11 mouse cellular contexts compared by ENCODE assay signal in the genomic region with DNA sequence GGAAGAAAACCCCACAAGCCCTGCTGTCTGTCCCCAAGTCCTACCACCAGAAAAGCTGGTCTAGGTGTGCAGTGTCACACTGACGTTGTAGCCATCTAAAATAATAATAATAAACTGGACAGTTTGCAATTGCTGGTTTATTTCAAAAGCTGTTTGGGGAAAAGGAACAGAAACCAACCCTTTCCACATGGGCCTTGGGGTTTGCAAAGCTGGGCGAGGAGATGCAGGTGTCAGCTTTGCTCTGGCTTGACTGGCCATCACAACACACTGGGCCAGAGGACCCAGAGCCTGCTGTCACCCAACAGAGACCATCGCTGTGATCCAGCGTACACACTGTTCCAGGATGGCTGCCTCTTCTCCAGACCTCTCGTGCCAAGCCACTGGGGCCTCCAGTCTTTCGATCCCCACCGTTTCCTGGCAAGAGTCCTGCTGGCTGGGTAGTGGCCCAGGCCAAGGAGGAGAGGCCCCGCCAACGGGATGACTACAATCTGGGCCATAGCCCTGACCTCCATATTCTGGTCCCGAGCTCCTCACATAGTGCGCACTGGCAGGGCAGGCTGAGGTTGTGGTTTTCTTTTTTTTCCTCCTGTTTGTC. TPM values are rescaled to one million over a fixed set of nuclear protein-coding genes. Genes with fewer than 3 reads are reported as not detected.
DNase-seq lines count a peak whose midpoint lies in the region; ATAC-seq lines count a peak whose summit lies in the region.
"Had no signal": no experiment of that assay in that cellular context is flagged by ENCODE, and none has a peak within 500 bp of the region (broad histone marks: within the 10 kb centered on the region; RNA-seq: fewer than 3 reads in every experiment).

No protein-coding gene starts in this region.

- no peak overlapping the region for H3K9ac ChIP-seq in hindbrain, embryonic 15.5 days
- H3K9ac ChIP-seq in hindbrain, embryonic 14.5 days = no peak overlapping the region
- no peak overlapping the region for H3K9ac ChIP-seq in kidney, embryonic 15.5 days
- H3K9ac ChIP-seq in midbrain, embryonic 15.5 days = no peak overlapping the region
- H3K9ac ChIP-seq: liver, embryonic 14.5 days had no signal

- no peaks in the 10 kb centered on the region for H3K9me3 ChIP-seq in hindbrain, embryonic 15.5 days
- H3K9me3 ChIP-seq in hindbrain, embryonic 14.5 days (ENCODE audit: control insufficient read depth, low read length) = no peaks in the 10 kb centered on the region
- H3K9me3 ChIP-seq in kidney, embryonic 15.5 days (replicated peaks) = no peaks in the 10 kb centered on the region
- H3K9me3 ChIP-seq in midbrain, embryonic 15.5 days = no peaks in the 10 kb centered on the region

- no peaks in the 10 kb centered on the region for H3K4me1 ChIP-seq in hindbrain, embryonic 15.5 days (replicated peaks)
- no peaks in the 10 kb centered on the region for H3K4me1 ChIP-seq in hindbrain, embryonic 14.5 days (replicated peaks; ENCODE audit: control insufficient read depth, insufficient read depth, low read length)
- H3K4me1 ChIP-seq in kidney, embryonic 15.5 days = no peaks in the 10 kb centered on the region
- H3K4me1 ChIP-seq in midbrain, embryonic 15.5 days = no peaks in the 10 kb centered on the region

- H3K4me2 ChIP-seq in hindbrain, embryonic 15.5 days = no peak overlapping the region
- H3K4me2 ChIP-seq in hindbrain, embryonic 14.5 days (replicated peaks) = no peak overlapping the region
- no peak overlapping the region for H3K4me2 ChIP-seq in kidney, embryonic 15.5 days
- no peak overlapping the region for H3K4me2 ChIP-seq in midbrain, embryonic 15.5 days

- DNase-seq in hindbrain, embryonic 14.5 days (ENCODE audit: low spot score) = no peak
- peak; percentile 7 to 66 for DNase-seq in urinary bladder, postnatal 36 days (ENCODE audit: low spot score in 2 of 2)
- no peak for DNase-seq in urinary bladder, adult 2 months (ENCODE audit: low spot score)
- DNase-seq in gastrocnemius, postnatal 25 days = peak; percentile 89
- DNase-seq in spleen, postnatal 14 days (ENCODE audit: low spot score in 2 of 2) = no peak
- DNase-seq: thymus, adult 18-20 months had no signal

- H3K27ac ChIP-seq in hindbrain, embryonic 15.5 days (replicated peaks) = no peak overlapping the region
- H3K27ac ChIP-seq in hindbrain, embryonic 14.5 days = no peak overlapping the region
- H3K27ac ChIP-seq in kidney, embryonic 15.5 days = no peak overlapping the region
- no peak overlapping the region for H3K27ac ChIP-seq in midbrain, embryonic 15.5 days
- H3K27ac ChIP-seq: liver, embryonic 14.5 days had no signal

- peaks cover 22% of the 10 kb centered on the region for H3K36me3 ChIP-seq in hindbrain, embryonic 15.5 days
- H3K36me3 ChIP-seq in hindbrain, embryonic 14.5 days (replicated peaks; ENCODE audit: control insufficient read depth, insufficient read depth) = peaks cover 59% of the 10 kb centered on the region
- peaks cover 60% of the 10 kb centered on the region for H3K36me3 ChIP-seq in kidney, embryonic 15.5 days
- H3K36me3 ChIP-seq in midbrain, embryonic 15.5 days (replicated peaks) = peaks cover 16% of the 10 kb centered on the region

- H3K4me3 ChIP-seq in hindbrain, embryonic 15.5 days = no peak overlapping the region
- no peak overlapping the region for H3K4me3 ChIP-seq in hindbrain, embryonic 14.5 days (replicated peaks; ENCODE audit: low read length)
- H3K4me3 ChIP-seq in kidney, embryonic 15.5 days (replicated peaks) = no peak overlapping the region
- no peak overlapping the region for H3K4me3 ChIP-seq in midbrain, embryonic 15.5 days

- no peaks in the 10 kb centered on the region for H3K27me3 ChIP-seq in hindbrain, embryonic 15.5 days
- H3K27me3 ChIP-seq in hindbrain, embryonic 14.5 days (ENCODE audit: control insufficient read depth, insufficient read depth, low read length) = no peaks in the 10 kb centered on the region
- H3K27me3 ChIP-seq in kidney, embryonic 15.5 days = no peaks in the 10 kb centered on the region
- no peaks in the 10 kb centered on the region for H3K27me3 ChIP-seq in midbrain, embryonic 15.5 days (replicated peaks)

- WGBS in hindbrain, embryonic 15.5 days = 76% methylated on average over 11 of the region's 11 CpGs
- 77% methylated on average over 11 of the region's 11 CpGs for WGBS in hindbrain, embryonic 14.5 days
- WGBS in kidney, embryonic 15.5 days = 84% methylated on average over 11 of the region's 11 CpGs
- WGBS in midbrain, embryonic 15.5 days = 78% methylated on average over 11 of the region's 11 CpGs

- ATAC-seq in hindbrain, embryonic 15.5 days (ENCODE audit: low FRiP score, low read depth) = peak; percentile 63
- no peak for ATAC-seq in hindbrain, embryonic 14.5 days (ENCODE audit: low FRiP score)
- ATAC-seq in kidney, embryonic 15.5 days (replicated peaks; ENCODE audit: low FRiP score) = no peak
- ATAC-seq in midbrain, embryonic 15.5 days (replicated peaks) = no peak
- ATAC-seq: intestine, embryonic 16.5 days had no signal

RNA-seq across cellular contexts. Expression of a gene that starts 18.0 kb away (rescaled TPM):
- 83.6 and 85.2 TPM in 2 replicates for polyA plus RNA-seq in hindbrain, embryonic 15.5 days (2015; fragmentation: Nextera tagmentation; extraction: Ambion mirVana)
- polyA plus RNA-seq in hindbrain, embryonic 14.5 days (2014; fragmentation: Nextera tagmentation; extraction: Ambion mirVana) = 86.2 and 89.8 TPM in 2 replicates
- 60.0 and 64.9 TPM in 2 replicates for polyA plus RNA-seq in urinary bladder, adult 2 months (2012; rRNA removed)
- total RNA-seq in gastrocnemius, postnatal 25 days (2021) = 10 to 100 TPM; 82.0 to 95.5 TPM
- polyA plus RNA-seq in kidney, embryonic 15.5 days (2015; fragmentation: Nextera tagmentation; extraction: Ambion mirVana) = 108 TPM in 2 replicates
- polyA plus RNA-seq in midbrain, embryonic 15.5 days (2015; fragmentation: Nextera tagmentation; extraction: Ambion mirVana) = 77.7 and 82.3 TPM in 2 replicates

RNA-seq across cellular contexts. Expression of a gene that starts 18.1 kb away (rescaled TPM):
- polyA plus RNA-seq in hindbrain, embryonic 15.5 days (2015; fragmentation: Nextera tagmentation; extraction: Ambion mirVana) = 3.6 and 4.6 TPM in 2 replicates
- polyA plus RNA-seq in hindbrain, embryonic 14.5 days (2014; fragmentation: Nextera tagmentation; extraction: Ambion mirVana) = 2.7 and 4.8 TPM in 2 replicates
- 13.8 and 18.0 TPM in 2 replicates for polyA plus RNA-seq in urinary bladder, adult 2 months (2012; rRNA removed)
- total RNA-seq in gastrocnemius, postnatal 25 days (2021) = 10 to 100 TPM; 16.8 to 18.0 TPM
- 11.1 and 12.1 TPM in 2 replicates for polyA plus RNA-seq in kidney, embryonic 15.5 days (2015; fragmentation: Nextera tagmentation; extraction: Ambion mirVana)
- polyA plus RNA-seq in midbrain, embryonic 15.5 days (2015; fragmentation: Nextera tagmentation; extraction: Ambion mirVana) = 3.7 and 4.7 TPM in 2 replicates

RNA-seq across cellular contexts. Expression of a gene that starts 48.0 kb away (rescaled TPM):
- 0.16 TPM in 1 of 2 replicates, not detected in the other for polyA plus RNA-seq in hindbrain, embryonic 15.5 days (2015; fragmentation: Nextera tagmentation; extraction: Ambion mirVana)
- polyA plus RNA-seq in hindbrain, embryonic 14.5 days (2014; fragmentation: Nextera tagmentation; extraction: Ambion mirVana) = not detected in 2 replicates
- polyA plus RNA-seq in urinary bladder, adult 2 months (2012; rRNA removed) = not detected in 2 replicates
- total RNA-seq in gastrocnemius, postnatal 25 days (2021) = not detected
- polyA plus RNA-seq in kidney, embryonic 15.5 days (2015; fragmentation: Nextera tagmentation; extraction: Ambion mirVana) = 0.08 and 0.12 TPM in 2 replicates
- polyA plus RNA-seq in midbrain, embryonic 15.5 days (2015; fragmentation: Nextera tagmentation; extraction: Ambion mirVana) = not detected in 2 replicates
- polyA plus RNA-seq: intestine, embryonic 16.5 days; liver, embryonic 14.5 days had no signal

Comparison
In these comparisons a context has a peak if more than half of its experiments do, and no peak if none do; other contexts are left out.
1. DNase-seq: peak in urinary bladder, postnatal 36 days (2 of 2) and gastrocnemius, postnatal 25 days (single experiment); none in hindbrain, embryonic 14.5 days (single experiment), urinary bladder, adult 2 months (single experiment) and spleen, postnatal 14 days (0 of 2).